Mouse (Mus musculus) erythroblast, embryonic 14.5 days (primary cell): ENCODE results near the gene Mia2.

Source experiments
- GATA1 ChIP-seq: IDR thresholded peaks from 2 replicates; pipeline ENCODE4 v1.6.1; 2012; ENCODE audit warnings: low read length, inconsistent platforms, mixed read lengths
- TAL1 ChIP-seq: IDR thresholded peaks from 3 replicates; pipeline ENCODE4 v1.6.1; 2012; ENCODE audit warnings: low read length, inconsistent platforms, mixed read lengths

GRCm38 (mm10) chr12:59053166-59053565 lies 42.4 kb upstream of the Mia2 start:
- no peak for TF ChIP-seq TAL1
- no peak for TF ChIP-seq GATA1
